Mouse (Mus musculus): ENCODE measurements around the gene Tsga10ip. TPM values are rescaled to one million over a fixed set of nuclear protein-coding genes. Genes with fewer than 3 reads are reported as not detected.

Gene Tsga10ip
- polyA plus RNA-seq, 1 experiment from 2014 or later = not detected

GRCm38 (mm10) chr19:5430408-5430807 lies 28.1 kb upstream of the Tsga10ip start:
- Histone ChIP-seq H3K4me1 (replicated peaks) (peaks cover 43% of the 10 kb centered on the region), H3K27ac (replicated peaks) (no peak overlapping the region)
- WGBS = 43% methylated on average over 1 of the region's 1 CpGs

GRCm38 (mm10) chr19:5429806-5430205 lies 27.5 kb upstream of the Tsga10ip start:
- no peak overlapping the region for H3K4me2 ChIP-seq
- no peaks in the 10 kb centered on the region for H3K27me3 ChIP-seq
- no peak for ATAC-seq (ENCODE audit: low FRiP score, low read depth)
- H3K4me3 ChIP-seq = no peak overlapping the region
- peaks cover 43% of the 10 kb centered on the region for H3K4me1 ChIP-seq (replicated peaks)
- 0 out of 2 replicates have a peak overlapping the region, but pooled peaks have one; percentile 6 for H3K27ac ChIP-seq (replicated peaks)
- no peaks in the 10 kb centered on the region for H3K9me3 ChIP-seq
- WGBS = 68% methylated on average over 8 of the region's 8 CpGs
- no peak overlapping the region for H3K9ac ChIP-seq
- peaks cover 12% of the 10 kb centered on the region for H3K36me3 ChIP-seq

More at GRCm38 (mm10) chr19:5430408-5430807, 28.1 kb upstream of the Tsga10ip start:
- peaks cover 12% of the 10 kb centered on the region for H3K36me3 ChIP-seq
- no peaks in the 10 kb centered on the region for H3K9me3 ChIP-seq
- no peak for ATAC-seq (ENCODE audit: low FRiP score, low read depth)
- no peaks in the 10 kb centered on the region for H3K27me3 ChIP-seq
- no peak overlapping the region for H3K9ac ChIP-seq
- no peak overlapping the region for H3K4me3 ChIP-seq
- no peak overlapping the region for H3K4me2 ChIP-seq

- no peak overlapping the region for H3K4me3 ChIP-seq
- H3K27me3 ChIP-seq = no peaks in the 10 kb centered on the region
- WGBS = 85% methylated on average over 4 of the region's 4 CpGs
- no peak overlapping the region for H3K4me2 ChIP-seq
- peaks cover 12% of the 10 kb centered on the region for H3K36me3 ChIP-seq
- H3K9me3 ChIP-seq = no peaks in the 10 kb centered on the region
- H3K4me1 ChIP-seq (replicated peaks) = peaks cover 43% of the 10 kb centered on the region
- H3K27ac ChIP-seq (replicated peaks) = no peak overlapping the region
- H3K9ac ChIP-seq = no peak overlapping the region
- ATAC-seq (ENCODE audit: low FRiP score, low read depth) = no peak
Observed at GRCm38 (mm10) chr19:5429219-5429618, 26.9 kb upstream of the Tsga10ip start.

GRCm38 (mm10) chr19:5428083-5428482 lies 25.8 kb upstream of the Tsga10ip start:
- Histone ChIP-seq H3K36me3 (peaks cover 12% of the 10 kb centered on the region), H3K4me3 (no peak overlapping the region), H3K4me1 (replicated peaks) (peaks cover 44% of the 10 kb centered on the region), H3K9ac (no peak overlapping the region), H3K4me2 (no peak overlapping the region), H3K27me3 (no peaks in the 10 kb centered on the region), H3K27ac (replicated peaks) (no peak overlapping the region), H3K9me3 (no peaks in the 10 kb centered on the region)
- ATAC-seq (ENCODE audit: low FRiP score, low read depth) = no peak
- 89% methylated on average over 2 of the region's 2 CpGs for WGBS

- no peak overlapping the region for H3K9ac ChIP-seq
- peaks cover 12% of the 10 kb centered on the region for H3K36me3 ChIP-seq
- 94% methylated on average over 13 of the region's 13 CpGs for WGBS
- no peaks in the 10 kb centered on the region for H3K27me3 ChIP-seq
- 0 out of 2 replicates have a peak overlapping the region, but pooled peaks have one; percentile 96 for H3K4me3 ChIP-seq
- ATAC-seq (ENCODE audit: low FRiP score, low read depth) = no peak
- H3K4me1 ChIP-seq (replicated peaks) = peaks cover 51% of the 10 kb centered on the region
- no peak overlapping the region for H3K27ac ChIP-seq (replicated peaks)
- H3K9me3 ChIP-seq = no peaks in the 10 kb centered on the region
- peak overlapping the region; percentile 77 for H3K4me2 ChIP-seq
Observed at GRCm38 (mm10) chr19:5426640-5427290, 24.4 kb upstream of the Tsga10ip start.

- Histone ChIP-seq H3K4me3 (peak overlapping the region; percentile 96), H3K9me3 (no peaks in the 10 kb centered on the region), H3K27ac (replicated peaks) (peak overlapping the region; percentile 94), H3K4me2 (peak overlapping the region; percentile 77), H3K36me3 (peaks cover 14% of the 10 kb centered on the region), H3K9ac (peak overlapping the region; percentile 86), H3K4me1 (replicated peaks) (peaks cover 51% of the 10 kb centered on the region), H3K27me3 (no peaks in the 10 kb centered on the region)
- ATAC-seq (ENCODE audit: low FRiP score, low read depth) = no peak
- WGBS = 90% methylated on average over 18 of the region's 18 CpGs
Observed at GRCm38 (mm10) chr19:5425906-5426565, 23.7 kb upstream of the Tsga10ip start.

- Histone ChIP-seq H3K9me3 (no peaks in the 10 kb centered on the region), H3K4me3 (peak within 1 kb of the TSS; percentile 96), H3K9ac (peak within 1 kb of the TSS; percentile 92), H3K27me3 (no peaks in the 10 kb centered on the region), H3K4me1 (replicated peaks) (peaks cover 48% of the 10 kb centered on the region), H3K27ac (replicated peaks) (peak within 1 kb of the TSS; percentile 94), H3K4me2 (peak within 1 kb of the TSS; percentile 92), H3K36me3 (peaks cover 22% of the 10 kb centered on the region)
- under 1% methylated on average over 66 of the region's 87 CpGs for WGBS
- ATAC-seq (ENCODE audit: low FRiP score, low read depth) = peak; percentile 95
Observed at GRCm38 (mm10) chr19:5424782-5425741, 22.7 kb upstream of the Tsga10ip start, which contains the start of the genes Drap1 and AI837181. Gene Drap1, minus strand, starts transcription at chr19:5424979. Gene AI837181, plus strand, starts transcription at chr19:5425144.

- under 1% methylated on average over 29 of the region's 48 CpGs for WGBS
- ATAC-seq (ENCODE audit: low FRiP score, low read depth) = peak; percentile 71
- peak overlapping the region; percentile 96 for H3K4me3 ChIP-seq
- peak overlapping the region; percentile 94 for H3K27ac ChIP-seq (replicated peaks)
- peak overlapping the region; percentile 92 for H3K9ac ChIP-seq
- H3K27me3 ChIP-seq = no peaks in the 10 kb centered on the region
- H3K36me3 ChIP-seq = peaks cover 26% of the 10 kb centered on the region
- H3K4me2 ChIP-seq = peak overlapping the region; percentile 92
- no peaks in the 10 kb centered on the region for H3K9me3 ChIP-seq
- H3K4me1 ChIP-seq (replicated peaks) = peaks cover 43% of the 10 kb centered on the region
Observed at GRCm38 (mm10) chr19:5424092-5424781, 21.9 kb upstream of the Tsga10ip start.

GRCm38 (mm10) chr19:5423561-5423960 lies 21.2 kb upstream of the Tsga10ip start:
- no peaks in the 10 kb centered on the region for H3K9me3 ChIP-seq
- H3K27me3 ChIP-seq = no peaks in the 10 kb centered on the region
- ATAC-seq (ENCODE audit: low FRiP score, low read depth) = no peak
- peak overlapping the region; percentile 94 for H3K27ac ChIP-seq (replicated peaks)
- peak overlapping the region; percentile 96 for H3K4me3 ChIP-seq
- peaks cover 26% of the 10 kb centered on the region for H3K36me3 ChIP-seq
- WGBS = 59% methylated on average over 12 of the region's 12 CpGs
- peak overlapping the region; percentile 92 for H3K4me2 ChIP-seq
- H3K4me1 ChIP-seq (replicated peaks) = peaks cover 43% of the 10 kb centered on the region
- H3K9ac ChIP-seq = peak overlapping the region; percentile 92

- peaks cover 42% of the 10 kb centered on the region for H3K4me1 ChIP-seq (replicated peaks)
- H3K4me2 ChIP-seq = peak overlapping the region; percentile 92
- no peaks in the 10 kb centered on the region for H3K27me3 ChIP-seq
- WGBS = 71% methylated on average over 8 of the region's 9 CpGs
- no peak overlapping the region for H3K27ac ChIP-seq (replicated peaks)
- H3K9ac ChIP-seq = peak overlapping the region; percentile 92; the same call in 1 of the 2 replicates
- peak overlapping the region; percentile 96 for H3K4me3 ChIP-seq
- ATAC-seq (ENCODE audit: low FRiP score, low read depth) = no peak
- H3K36me3 ChIP-seq = peaks cover 26% of the 10 kb centered on the region
- H3K9me3 ChIP-seq = no peaks in the 10 kb centered on the region
Observed at GRCm38 (mm10) chr19:5422895-5423443, 20.6 kb upstream of the Tsga10ip start.

- no peak overlapping the region; the same call in 1 of the 2 replicates for H3K4me2 ChIP-seq
- peak overlapping the region; percentile 26; the same call in 1 of the 2 replicates for H3K9ac ChIP-seq
- H3K4me1 ChIP-seq (replicated peaks) = peaks cover 39% of the 10 kb centered on the region
- no peak overlapping the region for H3K27ac ChIP-seq (replicated peaks)
- no peak for ATAC-seq (ENCODE audit: low FRiP score, low read depth)
- peaks cover 26% of the 10 kb centered on the region for H3K36me3 ChIP-seq
- no peaks in the 10 kb centered on the region for H3K27me3 ChIP-seq
- H3K9me3 ChIP-seq = no peaks in the 10 kb centered on the region
- no peak overlapping the region for H3K4me3 ChIP-seq
- WGBS = 85% methylated on average over 10 of the region's 10 CpGs
Observed at GRCm38 (mm10) chr19:5422267-5422666, 19.9 kb upstream of the Tsga10ip start.

All from hindbrain, embryonic 15.5 days (tissue).